Mouse (Mus musculus): ENCODE measurements around the gene Ppara. TPM values are rescaled to one million over a fixed set of nuclear protein-coding genes. Genes with fewer than 3 reads are reported as not detected.

Ppara gene
- polyA plus RNA-seq, 1 experiment from 2014 or later: 1.3 TPM

- H3K27me3 ChIP-seq (replicated peaks): no peaks in the 10 kb centered on the region
- H3K4me2 ChIP-seq: no peak overlapping the region
- WGBS: 84% methylated on average over 5 of the region's 5 CpGs
- ATAC-seq (replicated peaks): no peak
- no peak overlapping the region for H3K4me3 ChIP-seq
- H3K36me3 ChIP-seq (replicated peaks): no peaks in the 10 kb centered on the region
- no peaks in the 10 kb centered on the region for H3K9me3 ChIP-seq
- H3K9ac ChIP-seq: no peak overlapping the region
- no peaks in the 10 kb centered on the region for H3K4me1 ChIP-seq
- no peak overlapping the region for H3K27ac ChIP-seq
These were observed 15.3 kb downstream of the Ppara start for GRCm38 (mm10) chr15:85750115-85750514.

- Histone ChIP-seq H3K9ac (no peak overlapping the region), H3K27ac (no peak overlapping the region), H3K4me3 (no peak overlapping the region), H3K4me2 (no peak overlapping the region), H3K27me3 (replicated peaks) (no peaks in the 10 kb centered on the region), H3K4me1 (no peaks in the 10 kb centered on the region), H3K9me3 (no peaks in the 10 kb centered on the region), H3K36me3 (replicated peaks) (no peaks in the 10 kb centered on the region)
- no peak for ATAC-seq (replicated peaks)
- WGBS: 70% methylated on average over 2 of the region's 2 CpGs
These were observed 17.9 kb downstream of the Ppara start for GRCm38 (mm10) chr15:85752655-85753054.

DNA sequence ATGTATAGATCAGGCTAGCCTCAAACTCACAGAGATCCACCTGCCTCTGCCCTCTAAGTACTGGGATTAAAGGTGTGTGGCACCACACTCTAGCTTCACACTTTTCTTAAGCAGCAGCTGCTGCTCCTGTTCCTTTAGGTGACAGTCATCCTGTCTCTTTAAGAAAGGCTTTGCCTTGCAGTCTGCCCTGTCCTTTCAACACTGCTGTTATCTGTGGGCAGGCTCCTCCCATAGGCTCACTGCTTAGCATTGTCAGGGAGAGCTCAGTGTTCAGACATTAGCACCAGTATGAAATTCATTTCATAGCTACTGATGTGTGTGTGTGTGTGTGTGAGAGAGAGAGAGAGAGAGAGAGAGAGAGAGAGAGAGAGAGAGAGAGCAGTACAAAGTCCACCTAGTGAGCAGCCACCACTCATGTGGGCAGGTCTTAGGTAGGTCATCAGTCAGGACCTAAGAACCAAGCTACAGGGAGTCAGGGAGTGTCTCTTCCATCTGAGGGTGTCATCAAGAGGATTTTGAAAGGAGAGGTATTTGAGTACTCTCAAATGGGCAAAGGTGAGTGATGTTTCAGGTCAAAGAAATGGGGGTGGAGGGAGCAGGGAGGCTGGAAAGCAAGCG, 19.4 kb downstream of the Ppara start:
- Histone ChIP-seq H3K4me1 (no peaks in the 10 kb centered on the region), H3K4me3 (no peak overlapping the region), H3K4me2 (no peak overlapping the region), H3K27ac (no peak overlapping the region), H3K27me3 (replicated peaks) (no peaks in the 10 kb centered on the region), H3K9me3 (no peaks in the 10 kb centered on the region), H3K9ac (no peak overlapping the region), H3K36me3 (replicated peaks) (no peaks in the 10 kb centered on the region)
- WGBS: 91% methylated on average over 1 of the region's 1 CpGs
- no peak for ATAC-seq (replicated peaks)

- no peak overlapping the region for H3K4me3 ChIP-seq
- H3K4me2 ChIP-seq: no peak overlapping the region
- no peaks in the 10 kb centered on the region for H3K4me1 ChIP-seq
- no peaks in the 10 kb centered on the region for H3K9me3 ChIP-seq
- no peak for ATAC-seq (replicated peaks)
- no peaks in the 10 kb centered on the region for H3K27me3 ChIP-seq (replicated peaks)
- H3K9ac ChIP-seq: no peak overlapping the region
- no peak overlapping the region for H3K27ac ChIP-seq
- H3K36me3 ChIP-seq (replicated peaks): no peaks in the 10 kb centered on the region
- WGBS: 73% methylated on average over 6 of the region's 6 CpGs
These were observed 20.4 kb downstream of the Ppara start for GRCm38 (mm10) chr15:85755214-85755613.

DNA sequence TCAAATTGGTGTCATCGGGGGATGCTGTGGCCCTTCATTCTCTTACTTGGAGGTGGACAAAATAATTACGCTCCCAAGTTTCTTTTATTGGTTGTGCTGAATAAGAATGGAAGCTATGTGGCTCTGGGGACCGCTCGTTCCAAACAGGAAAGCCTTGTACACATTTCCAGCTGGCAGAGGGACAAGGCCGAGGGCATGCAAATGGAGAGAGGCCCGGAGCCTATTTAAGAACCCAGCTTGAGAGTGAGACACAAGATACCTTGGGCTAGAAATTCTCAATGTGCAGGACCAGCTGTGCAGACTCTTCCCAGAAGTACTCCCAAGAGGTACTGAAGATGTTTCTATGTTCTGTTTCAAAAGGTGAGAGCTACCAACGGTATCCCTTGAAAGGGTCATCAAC, 21.8 kb downstream of the Ppara start:
- H3K27ac ChIP-seq: no peak overlapping the region
- H3K9ac ChIP-seq: no peak overlapping the region
- no peaks in the 10 kb centered on the region for H3K36me3 ChIP-seq (replicated peaks)
- 78% methylated on average over 7 of the region's 7 CpGs for WGBS
- H3K4me2 ChIP-seq: no peak overlapping the region
- ATAC-seq (replicated peaks): no peak
- no peaks in the 10 kb centered on the region for H3K4me1 ChIP-seq
- no peaks in the 10 kb centered on the region for H3K9me3 ChIP-seq
- no peaks in the 10 kb centered on the region for H3K27me3 ChIP-seq (replicated peaks)
- H3K4me3 ChIP-seq: no peak overlapping the region

- no peak for ATAC-seq (replicated peaks)
- H3K27me3 ChIP-seq (replicated peaks): no peaks in the 10 kb centered on the region
- no peaks in the 10 kb centered on the region for H3K4me1 ChIP-seq
- 91% methylated on average over 3 of the region's 3 CpGs for WGBS
- no peak overlapping the region for H3K4me2 ChIP-seq
- no peaks in the 10 kb centered on the region for H3K9me3 ChIP-seq
- H3K4me3 ChIP-seq: no peak overlapping the region
- no peak overlapping the region for H3K9ac ChIP-seq
- no peak overlapping the region for H3K27ac ChIP-seq
- H3K36me3 ChIP-seq (replicated peaks): no peaks in the 10 kb centered on the region
These were observed 23.0 kb downstream of the Ppara start for GRCm38 (mm10) chr15:85757768-85758167.

DNA sequence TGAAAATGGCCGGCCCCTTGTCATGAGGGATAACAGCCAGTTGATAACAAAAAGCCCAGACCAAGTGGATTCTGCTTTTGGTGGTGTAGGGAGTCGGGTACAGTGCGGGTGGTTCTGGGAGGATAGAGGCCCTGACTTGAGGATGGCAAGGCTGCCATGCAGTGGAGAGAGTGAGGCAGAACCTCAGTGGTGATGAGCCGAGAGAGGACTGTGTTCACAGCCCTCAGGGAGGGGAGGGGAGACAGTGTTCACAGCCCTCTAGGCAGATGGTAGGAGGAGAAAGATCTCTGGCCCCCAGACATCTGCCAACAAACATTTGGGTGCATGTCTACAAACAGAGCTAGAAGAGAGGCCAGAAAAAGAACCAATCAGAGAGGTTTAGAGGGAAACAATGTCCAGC, 28.0 kb downstream of the Ppara start:
- ATAC-seq (replicated peaks): no peak
- H3K9me3 ChIP-seq: no peaks in the 10 kb centered on the region
- H3K4me2 ChIP-seq: no peak overlapping the region
- H3K27ac ChIP-seq: no peak overlapping the region
- 79% methylated on average over 4 of the region's 4 CpGs for WGBS
- no peaks in the 10 kb centered on the region for H3K4me1 ChIP-seq
- H3K9ac ChIP-seq: no peak overlapping the region
- H3K4me3 ChIP-seq: no peak overlapping the region
- H3K36me3 ChIP-seq (replicated peaks): no peaks in the 10 kb centered on the region
- H3K27me3 ChIP-seq (replicated peaks): no peaks in the 10 kb centered on the region

DNA sequence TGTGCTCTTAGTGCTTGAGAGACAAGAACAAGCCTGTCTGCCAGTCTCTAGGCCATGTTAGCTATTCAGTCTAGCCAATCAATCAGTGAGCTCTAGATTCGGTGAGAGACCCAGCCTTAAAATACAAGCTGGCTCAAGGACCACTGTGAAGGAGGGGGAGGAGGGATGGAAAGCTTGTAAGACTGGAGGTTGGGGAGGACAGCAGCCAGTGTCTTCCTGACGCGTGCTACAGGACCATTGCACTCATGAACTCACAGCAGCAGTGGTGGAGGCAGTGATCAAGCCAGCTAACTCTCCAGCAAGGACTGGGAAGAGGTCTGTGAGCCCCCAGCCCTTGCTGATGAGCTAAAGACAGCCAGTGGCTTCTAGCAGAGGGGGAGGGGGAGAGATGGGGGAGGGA, 30.2 kb downstream of the Ppara start:
- no peaks in the 10 kb centered on the region for H3K4me1 ChIP-seq
- H3K27me3 ChIP-seq (replicated peaks): no peaks in the 10 kb centered on the region
- no peak overlapping the region for H3K4me3 ChIP-seq
- no peak overlapping the region for H3K9ac ChIP-seq
- 55% methylated on average over 3 of the region's 3 CpGs for WGBS
- no peak for ATAC-seq (replicated peaks)
- H3K27ac ChIP-seq: no peak overlapping the region
- no peaks in the 10 kb centered on the region for H3K36me3 ChIP-seq (replicated peaks)
- no peak overlapping the region for H3K4me2 ChIP-seq
- no peaks in the 10 kb centered on the region for H3K9me3 ChIP-seq

DNA sequence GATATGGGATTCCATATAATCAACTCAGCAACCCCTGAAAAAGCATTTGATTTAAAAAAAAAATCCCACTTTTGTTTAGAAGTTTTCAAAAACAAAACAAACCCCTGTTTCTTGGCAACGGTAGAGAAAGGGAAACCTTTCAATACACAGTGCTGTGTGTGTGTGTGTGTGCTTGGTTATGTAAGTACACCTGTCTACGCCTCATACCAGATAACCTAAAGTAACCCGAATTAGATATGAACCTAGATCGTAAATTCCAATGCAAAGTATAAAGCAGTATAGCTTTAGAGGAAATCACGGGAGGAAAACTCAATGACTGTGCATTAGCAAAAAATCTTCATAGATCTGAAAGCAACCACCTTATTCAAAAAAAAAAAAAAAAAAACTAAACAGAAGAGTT, 31.9 kb downstream of the Ppara start:
- 93% methylated on average over 5 of the region's 5 CpGs for WGBS
- no peak overlapping the region for H3K27ac ChIP-seq
- no peaks in the 10 kb centered on the region for H3K4me1 ChIP-seq
- ATAC-seq (replicated peaks): no peak
- H3K4me3 ChIP-seq: no peak overlapping the region
- no peaks in the 10 kb centered on the region for H3K27me3 ChIP-seq (replicated peaks)
- no peaks in the 10 kb centered on the region for H3K9me3 ChIP-seq
- no peaks in the 10 kb centered on the region for H3K36me3 ChIP-seq (replicated peaks)
- H3K4me2 ChIP-seq: no peak overlapping the region
- H3K9ac ChIP-seq: no peak overlapping the region

DNA sequence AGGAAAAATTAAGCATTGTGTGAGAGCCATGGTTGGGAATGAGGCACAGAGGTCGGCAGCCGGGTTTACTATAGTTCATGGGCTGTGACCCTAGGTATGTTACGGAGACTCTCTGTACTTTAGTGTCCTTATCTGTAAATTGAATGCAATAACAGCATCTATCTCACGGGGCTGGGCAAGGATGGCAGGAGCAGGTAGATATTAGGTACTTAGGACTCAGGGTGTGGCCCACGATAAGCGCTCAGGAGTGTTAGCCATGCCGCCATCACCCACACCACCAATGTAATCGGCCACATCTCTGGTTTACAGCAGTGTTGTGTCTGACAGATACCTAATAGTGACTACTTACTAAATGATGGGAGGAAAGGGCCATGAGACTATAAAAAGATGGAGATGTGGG, 34.2 kb downstream of the Ppara start:
- ATAC-seq (replicated peaks): no peak
- WGBS: 94% methylated on average over 8 of the region's 8 CpGs

GRCm38 (mm10) chr15:85771306-85772121, 36.7 kb downstream of the Ppara start:
- Histone ChIP-seq H3K4me3 (no peak overlapping the region), H3K4me1 (no peaks in the 10 kb centered on the region), H3K4me2 (no peak overlapping the region), H3K27ac (no peak overlapping the region), H3K36me3 (replicated peaks) (no peaks in the 10 kb centered on the region), H3K9me3 (no peaks in the 10 kb centered on the region), H3K27me3 (replicated peaks) (no peaks in the 10 kb centered on the region), H3K9ac (no peak overlapping the region)
- 89% methylated on average over 17 of the region's 17 CpGs for WGBS
- no peak for ATAC-seq (replicated peaks)

More for the DNA sequence above, 34.2 kb downstream of the Ppara start:
- H3K9ac ChIP-seq: no peak overlapping the region
- H3K36me3 ChIP-seq (replicated peaks): no peaks in the 10 kb centered on the region
- H3K4me3 ChIP-seq: no peak overlapping the region
- H3K27me3 ChIP-seq (replicated peaks): no peaks in the 10 kb centered on the region
- H3K4me2 ChIP-seq: no peak overlapping the region
- no peaks in the 10 kb centered on the region for H3K4me1 ChIP-seq
- no peaks in the 10 kb centered on the region for H3K9me3 ChIP-seq
- H3K27ac ChIP-seq: no peak overlapping the region

- ATAC-seq (replicated peaks): no peak
- Histone ChIP-seq H3K4me1 (no peaks in the 10 kb centered on the region), H3K9me3 (no peaks in the 10 kb centered on the region), H3K4me3 (no peak overlapping the region), H3K27me3 (replicated peaks) (no peaks in the 10 kb centered on the region), H3K27ac (no peak overlapping the region), H3K9ac (no peak overlapping the region), H3K36me3 (replicated peaks) (no peaks in the 10 kb centered on the region), H3K4me2 (no peak overlapping the region)
- WGBS: 83% methylated on average over 11 of the region's 11 CpGs
These were observed 37.5 kb downstream of the Ppara start for GRCm38 (mm10) chr15:85772146-85772740.

DNA sequence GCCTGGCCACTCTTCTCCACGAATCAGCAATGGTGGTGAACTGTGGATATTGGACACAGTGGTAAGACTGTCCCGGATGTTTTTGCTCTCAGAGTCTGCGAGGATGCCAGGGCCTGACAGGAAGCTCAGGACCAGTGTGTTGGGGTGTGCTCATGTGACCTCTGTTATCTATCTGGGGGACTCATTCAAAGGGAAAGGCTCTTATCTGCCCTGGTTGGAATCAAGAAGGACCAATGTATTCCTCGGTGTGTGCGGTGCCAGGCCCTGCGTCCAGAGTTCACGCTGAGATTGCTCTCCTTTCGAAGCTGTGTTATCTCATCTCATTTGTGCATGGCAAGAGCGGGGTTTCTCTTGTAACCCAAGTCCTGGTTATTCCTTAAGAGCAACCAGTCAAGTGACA, 39.6 kb downstream of the Ppara start:
- Histone ChIP-seq H3K9ac (no peak overlapping the region), H3K27me3 (replicated peaks) (no peaks in the 10 kb centered on the region), H3K36me3 (replicated peaks) (no peaks in the 10 kb centered on the region), H3K27ac (no peak overlapping the region), H3K9me3 (no peaks in the 10 kb centered on the region), H3K4me1 (no peaks in the 10 kb centered on the region), H3K4me2 (no peak overlapping the region), H3K4me3 (no peak overlapping the region)
- no peak for ATAC-seq (replicated peaks)
- WGBS: 88% methylated on average over 9 of the region's 9 CpGs

All from midbrain, embryonic 15.5 days (tissue).